In genomic region chr7:28478854-28479253, GRCm38 (mm10) we compare ENCODE assay signal across 18 mouse cellular contexts. TPM values are rescaled to one million over a fixed set of nuclear protein-coding genes. Genes with fewer than 3 reads are reported as not detected.
DNase-seq lines count a peak whose midpoint lies in the region; ATAC-seq and TF ChIP-seq lines count a peak whose summit lies in the region.
"Had no signal": no experiment of that assay in that cellular context is flagged by ENCODE, and none has a peak within 500 bp of the region (broad histone marks: within the 10 kb centered on the region; RNA-seq: fewer than 3 reads in every experiment).

No protein-coding gene starts in this region.

- no peak for DNase-seq in intestine, embryonic 14.5 days (ENCODE audit: low spot score)
- peak; percentile 47 for DNase-seq in embryonic facial prominence, embryonic 11.5 days (ENCODE audit: low spot score)
- DNase-seq in heart, postnatal 25 days (ENCODE audit: low spot score), result no peak
- DNase-seq: adrenal gland, adult 8-10 months; layer of hippocampus, postnatal 36 days; liver, embryonic 13.5 days had no signal

- no peak overlapping the region for H3K27ac ChIP-seq in intestine, embryonic 14.5 days (ENCODE audit: low read depth)
- no peak overlapping the region for H3K27ac ChIP-seq in intestine, postnatal 0 days (ENCODE audit: low read depth, low read length)
- H3K27ac ChIP-seq in embryonic facial prominence, embryonic 11.5 days (replicated peaks; ENCODE audit: low read depth, low read length), result no peak overlapping the region
- no peak overlapping the region for H3K27ac ChIP-seq in stomach, embryonic 14.5 days (ENCODE audit: low read length)
- H3K27ac ChIP-seq: embryonic facial prominence, embryonic 12.5 days; liver, embryonic 13.5 days had no signal

- TF ChIP-seq CTCF in intestine, postnatal 0 days (IDR thresholded peaks at IDR 0.05; ENCODE audit: low read depth), result no peak

- no peaks in the 10 kb centered on the region for H3K27me3 ChIP-seq in intestine, embryonic 14.5 days (replicated peaks; ENCODE audit: control insufficient read depth, insufficient read depth, low read length)
- H3K27me3 ChIP-seq in intestine, postnatal 0 days (replicated peaks; ENCODE audit: control insufficient read depth, insufficient read depth, low read length), result no peaks in the 10 kb centered on the region
- peaks cover 12% of the 10 kb centered on the region for H3K27me3 ChIP-seq in megakaryocyte, embryonic 14.5 days (replicated peaks)
- H3K27me3 ChIP-seq in embryonic facial prominence, embryonic 11.5 days (ENCODE audit: control insufficient read depth, insufficient read depth, low read length), result no peaks in the 10 kb centered on the region
- H3K27me3 ChIP-seq in stomach, embryonic 14.5 days (ENCODE audit: control insufficient read depth, insufficient read depth, low read length), result no peaks in the 10 kb centered on the region
- H3K27me3 ChIP-seq: embryonic facial prominence, embryonic 12.5 days; liver, embryonic 13.5 days had no signal

- no peak overlapping the region for H3K4me3 ChIP-seq in intestine, embryonic 14.5 days (ENCODE audit: low read depth, low read length)
- H3K4me3 ChIP-seq in intestine, postnatal 0 days (ENCODE audit: low read depth, low read length), result no peak overlapping the region
- peak overlapping the region; percentile 23 for H3K4me3 ChIP-seq in megakaryocyte, embryonic 14.5 days (replicated peaks)
- H3K4me3 ChIP-seq in embryonic facial prominence, embryonic 11.5 days (ENCODE audit: low read depth, low read length), result no peak overlapping the region
- no peak overlapping the region for H3K4me3 ChIP-seq in stomach, embryonic 14.5 days (ENCODE audit: low read depth, low read length)
- H3K4me3 ChIP-seq: embryonic facial prominence, embryonic 12.5 days; liver, embryonic 13.5 days had no signal

- no peaks in the 10 kb centered on the region for H3K36me3 ChIP-seq in intestine, embryonic 14.5 days (ENCODE audit: control insufficient read depth, insufficient read depth, low read length)
- H3K36me3 ChIP-seq in intestine, postnatal 0 days (ENCODE audit: control insufficient read depth, insufficient read depth), result no peaks in the 10 kb centered on the region
- no peaks in the 10 kb centered on the region for H3K36me3 ChIP-seq in megakaryocyte, embryonic 14.5 days (replicated peaks; ENCODE audit: low read length)
- H3K36me3 ChIP-seq in embryonic facial prominence, embryonic 11.5 days (replicated peaks; ENCODE audit: control insufficient read depth, insufficient read depth, low read depth, low read length), result no peaks in the 10 kb centered on the region
- H3K36me3 ChIP-seq in stomach, embryonic 14.5 days (ENCODE audit: control insufficient read depth, insufficient read depth, low read length), result no peaks in the 10 kb centered on the region
- H3K36me3 ChIP-seq: embryonic facial prominence, embryonic 12.5 days; liver, embryonic 13.5 days had no signal

- no peaks in the 10 kb centered on the region for H3K4me1 ChIP-seq in intestine, embryonic 14.5 days (replicated peaks; ENCODE audit: control insufficient read depth, insufficient read depth, low read length)
- H3K4me1 ChIP-seq in intestine, postnatal 0 days (replicated peaks; ENCODE audit: control insufficient read depth, insufficient read depth, low read length), result 0 out of 2 replicates have a peak, but pooled peaks cover 3% of the 10 kb centered on the region
- H3K4me1 ChIP-seq in megakaryocyte, embryonic 14.5 days, result peaks cover 20% of the 10 kb centered on the region
- H3K4me1 ChIP-seq in embryonic facial prominence, embryonic 11.5 days (ENCODE audit: control insufficient read depth, insufficient read depth, low read length), result no peaks in the 10 kb centered on the region
- H3K4me1 ChIP-seq in stomach, embryonic 14.5 days (ENCODE audit: control insufficient read depth, insufficient read depth, low read length), result no peaks in the 10 kb centered on the region
- H3K4me1 ChIP-seq: embryonic facial prominence, embryonic 12.5 days; liver, embryonic 13.5 days had no signal

- H3K9me3 ChIP-seq in intestine, embryonic 14.5 days (ENCODE audit: control insufficient read depth, low read length), result no peaks in the 10 kb centered on the region
- no peaks in the 10 kb centered on the region for H3K9me3 ChIP-seq in intestine, postnatal 0 days (ENCODE audit: control insufficient read depth)
- H3K9me3 ChIP-seq in megakaryocyte, embryonic 14.5 days, result no peaks in the 10 kb centered on the region
- H3K9me3 ChIP-seq in embryonic facial prominence, embryonic 11.5 days (replicated peaks; ENCODE audit: control insufficient read depth, low read length), result no peaks in the 10 kb centered on the region
- H3K9me3 ChIP-seq in stomach, embryonic 14.5 days (ENCODE audit: control insufficient read depth, low read depth, low read length), result no peaks in the 10 kb centered on the region
- H3K9me3 ChIP-seq: embryonic facial prominence, embryonic 12.5 days; liver, embryonic 13.5 days had no signal

- 6% methylated on average over 8 of the region's 8 CpGs for WGBS in intestine, embryonic 14.5 days
- 4% methylated on average over 8 of the region's 8 CpGs for WGBS in intestine, postnatal 0 days
- 4% methylated on average over 8 of the region's 8 CpGs for WGBS in embryonic facial prominence, embryonic 11.5 days
- 8% methylated on average over 8 of the region's 8 CpGs for WGBS in stomach, embryonic 14.5 days

- ATAC-seq in intestine, embryonic 14.5 days (replicated peaks; ENCODE audit: low FRiP score, low TSS enrichment, low read depth), result 0 out of 2 replicates have a peak, but pooled peaks have one; percentile 38
- no peak; the same call in 1 of the 2 replicates for ATAC-seq in intestine, postnatal 0 days
- no peak for ATAC-seq in megakaryocyte, adult 5-6 weeks (ENCODE audit: poor library complexity, severe bottlenecking)
- ATAC-seq in embryonic facial prominence, embryonic 11.5 days (replicated peaks; ENCODE audit: insufficient number of reproducible peaks, low FRiP score, low TSS enrichment, low read depth), result no peak
- ATAC-seq in stomach, embryonic 14.5 days (ENCODE audit: insufficient number of reproducible peaks, insufficient read depth, low FRiP score, low read depth), result peak; percentile 63
- no peak for ATAC-seq in CD4-positive, CD25-positive, alpha-beta regulatory T cell, adult 4 months
- ATAC-seq: forebrain, embryonic 16.5 days; inflammation-experienced regulatory T-cells, adult 6 months; Patski had no signal

- H3K9ac ChIP-seq in intestine, embryonic 14.5 days (ENCODE audit: low read length), result no peak overlapping the region
- H3K9ac ChIP-seq in intestine, postnatal 0 days (ENCODE audit: low read depth, low read length), result no peak overlapping the region
- no peak overlapping the region for H3K9ac ChIP-seq in embryonic facial prominence, embryonic 11.5 days (replicated peaks; ENCODE audit: low read length)
- no peak overlapping the region for H3K9ac ChIP-seq in stomach, embryonic 14.5 days (replicated peaks; ENCODE audit: low read depth, low read length)
- H3K9ac ChIP-seq: embryonic facial prominence, embryonic 12.5 days; liver, embryonic 13.5 days had no signal

- intact Hi-C loops in heart, postnatal 25 days (cut with DNase I), result no loop called here

- H3K4me2 ChIP-seq in intestine, embryonic 14.5 days (ENCODE audit: low read length), result no peak overlapping the region
- no peak overlapping the region for H3K4me2 ChIP-seq in intestine, postnatal 0 days (replicated peaks; ENCODE audit: low read depth)
- H3K4me2 ChIP-seq in embryonic facial prominence, embryonic 11.5 days (ENCODE audit: low read depth, low read length), result no peak overlapping the region
- H3K4me2 ChIP-seq in stomach, embryonic 14.5 days (replicated peaks; ENCODE audit: low read depth, low read length), result no peak overlapping the region
- H3K4me2 ChIP-seq: embryonic facial prominence, embryonic 12.5 days; liver, embryonic 13.5 days; midbrain, embryonic 11.5 days had no signal

RNA-seq across cellular contexts. Expression of gene Lrfn1, which starts 27.1 kb away (rescaled TPM):
- polyA plus RNA-seq in intestine, embryonic 14.5 days (2014; fragmentation: Nextera tagmentation; extraction: Ambion mirVana), result 3.6 and 4.1 TPM in 2 replicates
- 0.55 and 0.82 TPM in 2 replicates for polyA plus RNA-seq in intestine, postnatal 0 days (2015; fragmentation: Nextera tagmentation; extraction: Ambion mirVana)
- 3.4 and 4.0 TPM in 2 replicates for polyA plus RNA-seq in megakaryocyte, embryonic 14.5 days (2012; ENCODE audit: insufficient read depth, low replicate concordance)
- 1.0 and 1.7 TPM in 2 replicates for total RNA-seq in megakaryocyte, adult 5-6 weeks (2015)
- total RNA-seq in megakaryocyte, adult 5-6 weeks (2017), result 0.66 and 0.98 TPM in 2 replicates
- polyA plus RNA-seq in embryonic facial prominence, embryonic 11.5 days (2014; fragmentation: Nextera tagmentation; extraction: Ambion mirVana), result 4.4 and 5.7 TPM in 2 replicates
- polyA plus RNA-seq in stomach, embryonic 14.5 days (2014; fragmentation: Nextera tagmentation; extraction: Ambion mirVana), result 4.2 and 5.3 TPM in 2 replicates
- not detected for polyA plus RNA-seq in CD4-positive, CD25-positive, alpha-beta regulatory T cell, adult 4 months (2017; shearing (Covaris generic))
- under 1 TPM; 0.68 to 0.84 TPM for total RNA-seq in heart, postnatal 25 days (2021)

RNA-seq across cellular contexts. Expression of gene Ifnl2, which starts 31.4 kb away (rescaled TPM):
- polyA plus RNA-seq in intestine, embryonic 14.5 days (2014; fragmentation: Nextera tagmentation; extraction: Ambion mirVana), result not detected in 2 replicates
- not detected in 2 replicates for polyA plus RNA-seq in intestine, postnatal 0 days (2015; fragmentation: Nextera tagmentation; extraction: Ambion mirVana)
- polyA plus RNA-seq in megakaryocyte, embryonic 14.5 days (2012; ENCODE audit: insufficient read depth, low replicate concordance), result not detected in 2 replicates
- not detected in 2 replicates for total RNA-seq in megakaryocyte, adult 5-6 weeks (2015)
- not detected in 2 replicates for total RNA-seq in megakaryocyte, adult 5-6 weeks (2017)
- polyA plus RNA-seq in embryonic facial prominence, embryonic 11.5 days (2014; fragmentation: Nextera tagmentation; extraction: Ambion mirVana), result not detected in 2 replicates
- polyA plus RNA-seq in stomach, embryonic 14.5 days (2014; fragmentation: Nextera tagmentation; extraction: Ambion mirVana), result not detected in 2 replicates
- not detected for polyA plus RNA-seq in CD4-positive, CD25-positive, alpha-beta regulatory T cell, adult 4 months (2017; shearing (Covaris generic))
- not detected for total RNA-seq in heart, postnatal 25 days (2021)
- total RNA-seq: gastrocnemius, postnatal 4 days; layer of hippocampus, postnatal 36 days had no signal
- polyA plus RNA-seq: embryonic facial prominence, embryonic 12.5 days; forebrain, embryonic 16.5 days; heart, postnatal 0 days; inflammation-experienced regulatory T-cells, adult 6 months; liver, embryonic 13.5 days; midbrain, embryonic 11.5 days; Patski had no signal

RNA-seq across cellular contexts. Expression of gene Gmfg, which starts 41.6 kb away (rescaled TPM):
- polyA plus RNA-seq in intestine, embryonic 14.5 days (2014; fragmentation: Nextera tagmentation; extraction: Ambion mirVana), result 12.5 and 16.9 TPM in 2 replicates
- 33.6 and 35.0 TPM in 2 replicates for polyA plus RNA-seq in intestine, postnatal 0 days (2015; fragmentation: Nextera tagmentation; extraction: Ambion mirVana)
- 4.7 and 41.3 TPM in 2 replicates for polyA plus RNA-seq in megakaryocyte, embryonic 14.5 days (2012; ENCODE audit: insufficient read depth, low replicate concordance)
- 544 and 552 TPM in 2 replicates for total RNA-seq in megakaryocyte, adult 5-6 weeks (2015)
- 837 and 967 TPM in 2 replicates for total RNA-seq in megakaryocyte, adult 5-6 weeks (2017)
- 8.3 and 8.9 TPM in 2 replicates for polyA plus RNA-seq in embryonic facial prominence, embryonic 11.5 days (2014; fragmentation: Nextera tagmentation; extraction: Ambion mirVana)
- polyA plus RNA-seq in stomach, embryonic 14.5 days (2014; fragmentation: Nextera tagmentation; extraction: Ambion mirVana), result 17.0 and 17.2 TPM in 2 replicates
- 100 to 1,000 TPM; 406 to 454 TPM for polyA plus RNA-seq in CD4-positive, CD25-positive, alpha-beta regulatory T cell, adult 4 months (2017; shearing (Covaris generic))
- 1 to 10 TPM; 5.0 to 5.6 TPM for total RNA-seq in heart, postnatal 25 days (2021)

RNA-seq across cellular contexts. Expression of gene Ifnl3, which starts 43.8 kb away (rescaled TPM):
- not detected in 2 replicates for polyA plus RNA-seq in intestine, embryonic 14.5 days (2014; fragmentation: Nextera tagmentation; extraction: Ambion mirVana)
- not detected in 2 replicates for polyA plus RNA-seq in intestine, postnatal 0 days (2015; fragmentation: Nextera tagmentation; extraction: Ambion mirVana)
- not detected in 2 replicates for polyA plus RNA-seq in megakaryocyte, embryonic 14.5 days (2012; ENCODE audit: insufficient read depth, low replicate concordance)
- not detected in 2 replicates for total RNA-seq in megakaryocyte, adult 5-6 weeks (2015)
- total RNA-seq in megakaryocyte, adult 5-6 weeks (2017), result not detected in 2 replicates
- not detected in 2 replicates for polyA plus RNA-seq in embryonic facial prominence, embryonic 11.5 days (2014; fragmentation: Nextera tagmentation; extraction: Ambion mirVana)
- polyA plus RNA-seq in stomach, embryonic 14.5 days (2014; fragmentation: Nextera tagmentation; extraction: Ambion mirVana), result not detected in 2 replicates
- not detected for polyA plus RNA-seq in CD4-positive, CD25-positive, alpha-beta regulatory T cell, adult 4 months (2017; shearing (Covaris generic))
- not detected for total RNA-seq in heart, postnatal 25 days (2021)
- total RNA-seq: adrenal gland, adult 8-10 months; gastrocnemius, postnatal 4 days; layer of hippocampus, postnatal 36 days had no signal
- polyA plus RNA-seq: embryonic facial prominence, embryonic 12.5 days; forebrain, embryonic 16.5 days; heart, postnatal 0 days; inflammation-experienced regulatory T-cells, adult 6 months; liver, embryonic 13.5 days; midbrain, embryonic 11.5 days; Patski had no signal

Comparison
In these comparisons a context has a peak if more than half of its experiments do, and no peak if none do; other contexts are left out.
1. ATAC-seq: peak in intestine, embryonic 14.5 days (single experiment) and stomach, embryonic 14.5 days (single experiment); none in intestine, postnatal 0 days (single experiment), megakaryocyte, adult 5-6 weeks (single experiment), embryonic facial prominence, embryonic 11.5 days (single experiment) and CD4-positive, CD25-positive, alpha-beta regulatory T cell, adult 4 months (single experiment).